Mouse (Mus musculus) neural tube, embryonic 12.5 days (tissue): ENCODE measurements around the gene Gm6040. TPM values are rescaled to one million over a fixed set of nuclear protein-coding genes. Genes with fewer than 3 reads are reported as not detected.

Experiments
- ATAC-seq: fragments of 200-750 bp; cut with Nextera tagmentation; 2 replicates; pipeline ENCODE4 v1.8.0; 2017; ENCODE audit warnings: low read depth, mild to moderate bottlenecking, moderate TSS enrichment, moderate library complexity; ENCODE audit not compliant: low FRiP score
- H3K27ac ChIP-seq: fragments of 300-500 bp; sonication (generic); 2 replicates; pipeline ENCODE4 v1.5.1; 2016
- H3K27me3 ChIP-seq: fragments of 300-500 bp; sonication (generic); replicated peaks from 2 replicates; pipeline ENCODE4 v1.6.1; 2016; ENCODE audit warnings: mild to moderate bottlenecking
- H3K36me3 ChIP-seq: fragments of 300-500 bp; sonication (generic); 2 replicates; pipeline ENCODE4 v1.6.1; 2016; ENCODE audit warnings: mild to moderate bottlenecking
- H3K4me1 ChIP-seq: fragments of 300-500 bp; sonication (generic); 2 replicates; pipeline ENCODE4 v1.6.1; 2016
- H3K4me2 ChIP-seq: fragments of 300-500 bp; sonication (generic); replicated peaks from 2 replicates; pipeline ENCODE4 v1.6.1; 2016; ENCODE audit warnings: mild to moderate bottlenecking
- H3K4me3 ChIP-seq: fragments of 300-500 bp; sonication (generic); 2 replicates; pipeline ENCODE4 v1.5.1; 2016
- H3K9ac ChIP-seq: fragments of 300-500 bp; sonication (generic); 2 replicates; pipeline ENCODE4 v1.6.1; 2016; ENCODE audit warnings: mild to moderate bottlenecking
- H3K9me3 ChIP-seq: fragments of 300-500 bp; sonication (generic); 2 replicates; pipeline ENCODE4 v1.6.1; 2016; ENCODE audit warnings: mild to moderate bottlenecking
- WGBS: fragments of 180-500 bp; shearing (Covaris S2); methylation state at CpG from one replicate; pipeline ENCODE4 v1.1.7; 2016; 5-methylcytosine and 5-hydroxymethylcytosine counted together
- polyA plus RNA-seq: library from polyadenylated mRNA; unstranded; fragments of >200 nt; fragmentation: Nextera tagmentation; extraction: Ambion mirVana; gene quantifications from 2 replicates; pipeline ENCODE4 v1.2.1, GENCODE M21; 2016

Gene Gm6040
- not detected in 2 replicates for polyA plus RNA-seq

DNA sequence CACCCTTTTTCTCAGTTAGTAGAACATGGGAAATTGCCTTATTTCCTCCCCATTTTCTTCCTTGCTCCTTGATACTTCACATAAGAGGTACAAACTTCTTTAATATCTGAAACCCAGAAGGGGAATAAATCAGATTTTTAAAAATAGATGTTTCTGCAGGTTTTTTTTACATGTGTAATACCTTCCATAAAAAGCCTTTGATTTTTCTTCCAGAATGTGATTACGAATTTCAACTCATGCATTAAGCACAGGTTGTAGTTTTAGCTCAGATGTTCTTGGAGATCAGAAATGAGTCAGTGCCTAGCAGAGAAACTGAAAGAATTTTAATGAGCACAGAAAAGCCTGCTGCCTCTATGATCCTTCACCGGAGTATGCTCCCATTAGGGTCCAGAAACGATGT, at the start of gene Gm6040:
Gm6040 (minus strand) TSS at position 101 of the 400 bp plus-strand sequence.
- no peaks in the 10 kb centered on the region for H3K4me1 ChIP-seq
- H3K4me2 ChIP-seq, result no peak within 1 kb of the TSS
- H3K27ac ChIP-seq, result no peak within 1 kb of the TSS
- ATAC-seq, result no peak
- peaks cover 30% of the 10 kb centered on the region for H3K9me3 ChIP-seq
- no peak within 1 kb of the TSS for H3K9ac ChIP-seq
- H3K4me3 ChIP-seq, result no peak within 1 kb of the TSS
- 78% methylated on average over 3 of the region's 3 CpGs for WGBS
- H3K27me3 ChIP-seq, result no peaks in the 10 kb centered on the region
- no peaks in the 10 kb centered on the region for H3K36me3 ChIP-seq

DNA sequence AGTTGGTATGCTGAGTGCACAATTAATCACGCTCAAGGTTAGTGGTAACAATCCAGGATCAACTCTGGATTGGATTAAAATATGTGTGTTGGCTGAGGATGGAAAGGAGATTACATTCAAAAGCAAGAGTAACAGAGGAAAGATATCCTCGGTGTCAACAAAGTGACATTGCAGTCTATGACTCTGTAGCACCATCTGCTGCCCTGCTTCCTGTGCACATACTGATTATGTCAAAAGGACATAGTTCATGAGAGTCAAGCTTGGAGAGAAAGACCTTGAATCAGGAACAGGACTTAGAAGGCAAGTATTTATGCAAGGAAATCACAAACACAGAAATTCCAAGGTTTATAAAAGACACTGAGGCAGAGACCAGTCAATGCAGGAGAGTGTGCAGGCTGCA, 42.7 kb upstream of the Gm6040 start:
- Histone ChIP-seq H3K27ac (no peak overlapping the region), H3K27me3 (no peaks in the 10 kb centered on the region), H3K4me3 (no peak overlapping the region), H3K9me3 (peaks cover 13% of the 10 kb centered on the region), H3K36me3 (no peaks in the 10 kb centered on the region), H3K4me2 (no peak overlapping the region), H3K9ac (no peak overlapping the region), H3K4me1 (no peaks in the 10 kb centered on the region)
- 78% methylated on average over 2 of the region's 2 CpGs for WGBS
- ATAC-seq, result no peak

DNA sequence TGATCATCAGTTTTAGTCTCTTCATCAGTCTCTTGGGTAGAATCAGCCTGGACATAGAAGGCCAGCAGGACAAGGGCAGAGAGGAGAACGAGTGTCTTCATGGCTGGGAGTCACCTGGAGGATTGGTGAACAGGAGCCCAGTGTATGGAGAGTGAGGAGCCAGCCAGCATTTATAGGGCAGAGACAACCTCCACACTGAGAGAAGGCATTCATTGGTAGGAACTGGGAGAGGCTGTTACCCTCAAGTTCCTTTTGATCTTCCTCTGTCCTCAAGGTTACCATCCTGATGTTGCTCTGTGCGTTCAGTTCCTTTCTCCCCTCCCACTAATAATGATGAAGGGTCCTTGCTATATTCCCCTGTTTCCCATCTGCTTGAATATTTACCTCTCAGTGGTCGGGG, 22.7 kb upstream of the Gm6040 start, which contains the start of gene AY761185:
AY761185 (minus strand) TSS at position 101 of the 400 bp plus-strand sequence.
- no peak within 1 kb of the TSS for H3K4me2 ChIP-seq
- H3K4me1 ChIP-seq, result no peaks in the 10 kb centered on the region
- no peak within 1 kb of the TSS for H3K4me3 ChIP-seq
- WGBS, result 76% methylated on average over 3 of the region's 3 CpGs
- no peaks in the 10 kb centered on the region for H3K27me3 ChIP-seq
- no peak within 1 kb of the TSS for H3K9ac ChIP-seq
- no peak for ATAC-seq
- no peaks in the 10 kb centered on the region for H3K36me3 ChIP-seq
- H3K9me3 ChIP-seq, result peaks cover 22% of the 10 kb centered on the region
- no peak within 1 kb of the TSS for H3K27ac ChIP-seq

DNA sequence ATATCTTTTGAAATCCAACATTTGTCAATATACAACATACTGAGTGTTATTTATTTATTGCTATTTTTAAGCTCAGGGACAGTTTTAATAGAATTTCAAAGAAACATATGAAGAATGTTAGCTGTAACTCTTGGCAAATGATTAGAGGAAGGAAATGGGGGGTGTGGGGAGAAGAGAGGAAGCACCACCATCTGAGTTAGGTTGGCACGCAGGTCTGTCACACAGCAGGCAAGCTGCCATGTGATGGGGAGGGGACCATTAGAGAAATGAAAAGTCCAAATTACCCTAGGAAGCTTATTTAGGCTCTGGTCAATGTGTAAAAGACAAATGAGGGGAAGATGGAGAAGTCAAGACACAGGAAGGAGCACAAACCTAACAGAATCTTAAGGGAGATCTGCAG, 9.6 kb downstream of the Gm6040 start:
- 89% methylated on average over 1 of the region's 1 CpGs for WGBS
- no peak overlapping the region for H3K9ac ChIP-seq
- no peak overlapping the region for H3K27ac ChIP-seq
- no peaks in the 10 kb centered on the region for H3K36me3 ChIP-seq
- H3K4me3 ChIP-seq, result no peak overlapping the region
- peaks cover 11% of the 10 kb centered on the region; the same call in 1 of the 2 replicates for H3K9me3 ChIP-seq
- no peak for ATAC-seq
- H3K4me2 ChIP-seq, result no peak overlapping the region
- no peaks in the 10 kb centered on the region for H3K4me1 ChIP-seq
- H3K27me3 ChIP-seq, result no peaks in the 10 kb centered on the region

DNA sequence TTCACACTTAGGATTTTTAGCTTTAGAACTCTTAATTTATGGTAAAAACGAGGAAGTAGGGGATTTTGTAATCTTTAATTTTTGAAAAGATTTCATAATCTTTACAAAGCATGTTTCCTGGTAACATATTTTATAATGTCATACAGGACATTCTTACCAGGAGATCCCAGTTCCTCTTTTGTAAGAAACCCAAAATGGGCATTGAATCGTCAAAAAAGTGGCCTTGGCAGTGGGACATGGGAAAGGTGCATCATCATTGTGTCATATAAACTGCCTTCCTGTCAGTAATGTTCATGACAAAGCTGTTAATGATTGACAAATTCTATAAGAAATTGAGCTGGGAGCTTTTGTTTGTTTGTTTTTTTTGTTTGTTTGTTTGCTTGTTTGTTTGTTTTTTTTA, 13.6 kb downstream of the Gm6040 start:
- Histone ChIP-seq H3K9me3 (peaks cover 9% of the 10 kb centered on the region; the same call in 1 of the 2 replicates), H3K36me3 (no peaks in the 10 kb centered on the region), H3K4me3 (no peak overlapping the region), H3K27me3 (no peaks in the 10 kb centered on the region), H3K27ac (no peak overlapping the region), H3K4me2 (no peak overlapping the region), H3K9ac (no peak overlapping the region), H3K4me1 (no peaks in the 10 kb centered on the region)
- 71% methylated on average over 2 of the region's 2 CpGs for WGBS
- no peak for ATAC-seq

DNA sequence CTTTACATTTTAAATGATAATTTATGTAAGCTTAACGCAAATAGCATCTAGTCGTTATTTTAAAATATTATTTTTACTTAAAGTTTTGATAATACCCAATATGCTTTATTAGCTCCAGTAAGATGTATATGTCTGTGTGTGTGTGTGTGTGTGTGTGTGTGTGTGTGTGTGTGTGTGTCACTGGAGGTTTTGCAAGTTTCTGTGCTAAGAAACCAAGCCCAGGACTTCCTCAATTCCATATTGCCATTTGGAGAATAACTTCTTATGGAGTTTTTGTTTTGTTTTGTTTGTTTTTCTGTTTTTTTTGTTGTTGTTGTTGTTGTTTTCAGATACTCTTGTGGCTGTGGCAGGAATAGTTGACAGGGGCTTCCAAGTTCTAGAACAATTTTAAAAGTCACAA, 14.8 kb downstream of the Gm6040 start:
- Histone ChIP-seq H3K4me1 (no peaks in the 10 kb centered on the region), H3K4me2 (no peak overlapping the region), H3K27ac (no peak overlapping the region), H3K9ac (no peak overlapping the region), H3K27me3 (no peaks in the 10 kb centered on the region), H3K36me3 (no peaks in the 10 kb centered on the region), H3K4me3 (no peak overlapping the region), H3K9me3 (peaks cover 5% of the 10 kb centered on the region; the same call in 1 of the 2 replicates)
- 93% methylated on average over 2 of the region's 2 CpGs for WGBS
- no peak for ATAC-seq

DNA sequence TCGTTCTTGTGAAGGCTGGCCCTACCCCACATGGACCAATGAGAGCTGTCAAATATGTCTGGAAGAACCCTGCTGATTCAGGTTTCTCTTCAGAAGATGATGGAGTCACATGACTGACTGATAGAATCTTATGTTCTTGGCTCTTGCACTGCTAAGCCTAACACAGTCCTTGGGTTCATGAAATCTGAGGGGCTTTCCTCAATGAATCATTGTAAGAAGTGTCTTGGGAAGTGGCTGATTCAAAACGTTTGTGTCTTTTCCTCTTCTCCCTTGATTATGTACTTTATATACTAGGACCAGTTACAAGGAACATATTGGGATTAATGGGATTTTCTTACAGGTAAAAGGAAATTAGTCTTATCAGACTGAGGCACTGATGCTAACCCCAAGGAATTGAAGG, 19.3 kb downstream of the Gm6040 start, which contains the start of gene Gm15056:
Gm15056 (minus strand) TSS at position 101 of the 400 bp plus-strand sequence.
- Histone ChIP-seq H3K36me3 (no peaks in the 10 kb centered on the region), H3K4me1 (no peaks in the 10 kb centered on the region), H3K9ac (no peak within 1 kb of the TSS), H3K4me3 (no peak within 1 kb of the TSS), H3K4me2 (no peak within 1 kb of the TSS), H3K27me3 (no peaks in the 10 kb centered on the region), H3K9me3 (peaks cover 23% of the 10 kb centered on the region), H3K27ac (no peak within 1 kb of the TSS)
- 52% methylated on average over 2 of the region's 2 CpGs for WGBS
- no peak for ATAC-seq

DNA sequence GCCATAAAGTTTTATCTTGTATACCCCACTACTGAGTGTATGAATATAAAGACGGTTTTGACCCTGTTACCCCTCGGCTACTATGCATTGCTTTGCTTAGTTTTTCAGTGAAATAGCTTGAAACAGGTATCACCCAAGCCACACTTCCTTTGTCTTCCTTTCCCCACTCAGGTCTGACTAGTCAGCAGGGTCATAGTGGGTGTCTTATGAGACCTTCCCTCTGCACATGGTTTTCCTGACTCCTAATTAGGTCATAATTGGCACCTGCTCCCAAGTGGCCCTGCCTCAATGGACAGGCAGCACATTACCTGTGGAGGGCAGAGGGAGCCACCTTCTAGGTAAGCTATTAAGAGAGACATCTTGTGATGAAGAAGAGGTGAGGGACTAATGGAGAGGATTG, 29.5 kb downstream of the Gm6040 start, which contains the start of gene Defb33:
Defb33 (plus strand) TSS at position 301 of the 400 bp plus-strand sequence.
- no peak within 1 kb of the TSS for H3K4me2 ChIP-seq
- H3K27ac ChIP-seq, result no peak within 1 kb of the TSS
- no peaks in the 10 kb centered on the region for H3K36me3 ChIP-seq
- H3K9ac ChIP-seq, result no peak within 1 kb of the TSS
- no peaks in the 10 kb centered on the region for H3K27me3 ChIP-seq
- H3K9me3 ChIP-seq, result peaks cover 52% of the 10 kb centered on the region
- 85% methylated on average over 2 of the region's 2 CpGs for WGBS
- no peak for ATAC-seq
- H3K4me3 ChIP-seq, result no peak within 1 kb of the TSS
- no peaks in the 10 kb centered on the region for H3K4me1 ChIP-seq

DNA sequence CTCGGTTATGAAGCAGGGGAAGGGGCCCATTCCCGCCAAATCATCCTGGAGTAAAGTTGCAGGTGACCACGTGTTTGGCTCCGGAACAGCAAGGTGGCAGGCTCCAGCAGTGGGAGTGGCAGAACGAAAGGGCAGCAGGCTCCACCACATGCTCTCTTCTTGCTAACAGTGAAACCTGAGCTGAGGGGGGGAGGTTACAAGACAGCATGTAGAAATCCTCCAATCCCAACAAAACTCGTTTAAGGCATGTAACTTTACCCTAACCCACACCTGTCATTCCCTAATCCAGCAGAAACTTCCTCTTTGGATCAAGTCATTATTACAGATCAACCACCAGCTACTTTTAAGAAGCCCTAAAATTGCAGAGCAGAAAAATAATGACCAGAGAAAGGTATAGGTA, 47.3 kb downstream of the Gm6040 start:
- Histone ChIP-seq H3K9me3 (peaks cover 20% of the 10 kb centered on the region), H3K9ac (no peak overlapping the region), H3K4me1 (no peaks in the 10 kb centered on the region), H3K27ac (no peak overlapping the region), H3K36me3 (no peaks in the 10 kb centered on the region), H3K4me2 (no peak overlapping the region), H3K27me3 (no peaks in the 10 kb centered on the region), H3K4me3 (no peak overlapping the region)
- no peak for ATAC-seq
- WGBS, result 52% methylated on average over 6 of the region's 6 CpGs

Other genes starting within 250 kb of the Gm6040 start
- gene Defb33, start 29.4 kb downstream of the Gm6040 start, polyA plus RNA-seq, result not detected in 2 replicates
- not detected in 2 replicates for gene Gm15056, start 19.4 kb downstream of the Gm6040 start, polyA plus RNA-seq
- not detected in 2 replicates for gene AY761185, start 22.6 kb upstream of the Gm6040 start, polyA plus RNA-seq
- not detected in 2 replicates for gene Defa21, start 103.5 kb upstream of the Gm6040 start, polyA plus RNA-seq
- gene Defa23, start 133.0 kb upstream of the Gm6040 start, polyA plus RNA-seq, result not detected in 2 replicates
- gene Defa35, start 143.0 kb upstream of the Gm6040 start, polyA plus RNA-seq, result not detected in 2 replicates
- not detected in 2 replicates for gene Defa25, start 162.4 kb upstream of the Gm6040 start, polyA plus RNA-seq
- not detected in 2 replicates for gene Gm14851, start 174.0 kb upstream of the Gm6040 start, polyA plus RNA-seq
- not detected in 2 replicates for gene Defa30, start 212.6 kb upstream of the Gm6040 start, polyA plus RNA-seq
- gene Defa22, start 240.2 kb upstream of the Gm6040 start, polyA plus RNA-seq, result not detected in 2 replicates